Mouse (Mus musculus) frontal cortex, postnatal 36 days (tissue): Measurements from ENCODE around the gene Notch4.

Experiments used
- DNase-seq, 2 experiments: peaks; one replicate each; pipeline ENCODE4 v3.0.0; 2022; ENCODE audit warnings: low spot score in 2 of 2

Notch4 gene

DNA sequence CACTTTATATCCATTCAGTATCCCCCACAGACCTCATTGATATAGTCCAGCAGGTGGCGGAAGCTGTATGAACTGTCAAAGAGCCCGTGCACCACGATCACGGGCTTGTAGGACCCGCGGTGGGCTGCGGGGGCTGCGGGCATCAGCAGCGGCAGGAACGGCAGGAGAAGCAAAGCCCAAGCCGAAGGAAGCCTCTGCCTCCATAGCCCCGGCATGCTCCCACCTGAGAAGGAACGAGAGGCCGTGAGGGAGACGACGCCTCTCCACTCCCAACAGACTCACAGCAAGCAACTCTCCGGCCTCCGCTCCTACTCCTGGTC lies 62.7 kb downstream of the Notch4 start:
- DNase-seq: no peak

DNA sequence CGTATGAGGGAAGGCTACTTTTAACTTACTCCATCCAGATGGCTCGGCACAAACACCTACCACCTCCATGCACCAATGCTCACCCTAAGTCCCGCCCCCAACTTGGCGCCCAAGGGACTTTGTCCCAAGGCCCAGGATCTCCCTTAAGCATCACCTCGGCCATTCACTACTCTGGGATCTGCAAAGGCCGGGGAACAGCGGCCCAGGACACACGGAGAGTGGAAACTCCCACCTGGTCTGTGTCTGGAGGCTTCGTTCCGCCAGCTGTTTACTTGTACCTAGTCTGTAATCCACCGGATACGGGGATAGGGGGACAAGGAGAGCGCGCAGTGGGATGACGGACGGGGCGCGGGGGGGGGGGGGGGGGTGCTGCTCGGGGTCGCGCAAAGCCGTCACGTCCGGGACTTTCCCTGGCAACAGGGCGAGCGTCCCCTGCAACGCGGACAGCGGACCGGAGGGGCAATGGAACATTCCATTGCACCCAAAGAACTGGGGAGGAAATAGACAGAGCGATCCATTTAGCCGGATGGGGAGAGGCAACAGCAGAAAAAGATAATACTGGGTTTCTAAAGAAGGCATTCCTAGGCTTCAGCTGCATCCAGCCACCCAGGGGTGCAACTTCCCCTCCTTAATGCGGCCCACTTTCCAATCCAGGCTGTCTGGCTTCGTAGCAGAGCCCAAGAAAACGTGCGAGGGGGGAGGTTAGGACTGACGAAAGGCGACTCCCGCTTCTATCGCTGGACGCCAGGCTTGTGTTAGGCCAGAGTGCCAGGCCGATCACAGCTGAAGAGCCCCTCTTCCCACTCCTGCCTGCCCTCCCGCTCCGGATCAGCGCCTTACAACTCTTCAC lies 63.2 kb downstream of the Notch4 start:
- DNase-seq: peak; percentile 85 to 88

DNA sequence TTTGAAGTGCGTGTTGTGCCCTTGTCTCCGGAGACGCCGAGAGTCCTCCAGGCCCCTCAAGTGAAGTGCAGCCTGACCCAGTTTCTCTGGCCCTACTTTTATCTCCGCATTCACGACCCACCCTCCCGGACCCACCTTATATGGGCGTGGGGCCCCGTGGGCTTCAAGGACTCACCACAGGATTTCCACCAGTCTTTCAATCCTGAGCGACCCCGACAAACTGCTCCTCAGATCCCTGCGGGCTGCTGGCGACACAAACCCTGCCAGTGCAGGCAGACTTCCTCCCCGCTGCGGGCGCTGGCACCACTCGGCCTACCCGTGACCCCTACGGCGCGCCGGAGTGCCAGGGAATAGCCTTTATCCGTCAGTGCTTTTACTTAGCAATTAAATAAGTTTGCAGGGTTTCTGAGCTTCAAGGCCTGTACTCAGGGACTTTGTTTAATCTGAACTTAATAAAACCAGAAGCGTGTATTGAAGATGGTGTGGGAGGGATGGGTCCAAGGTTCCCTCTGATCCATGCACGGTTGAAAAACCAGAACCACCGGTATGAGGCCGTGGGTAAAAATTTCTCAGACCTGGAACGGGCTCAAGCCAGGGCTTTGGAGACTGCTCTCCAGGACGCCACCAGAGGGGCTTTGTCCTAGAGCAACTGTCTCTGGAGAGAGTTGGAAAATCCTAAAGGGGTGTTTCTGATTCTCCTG lies 64.0 kb downstream of the Notch4 start, which contains the start of gene Ppt2:
Gene Ppt2, minus strand, starts transcription at position 568 of the 701 bp plus-strand sequence.
- DNase-seq: no peak

DNA sequence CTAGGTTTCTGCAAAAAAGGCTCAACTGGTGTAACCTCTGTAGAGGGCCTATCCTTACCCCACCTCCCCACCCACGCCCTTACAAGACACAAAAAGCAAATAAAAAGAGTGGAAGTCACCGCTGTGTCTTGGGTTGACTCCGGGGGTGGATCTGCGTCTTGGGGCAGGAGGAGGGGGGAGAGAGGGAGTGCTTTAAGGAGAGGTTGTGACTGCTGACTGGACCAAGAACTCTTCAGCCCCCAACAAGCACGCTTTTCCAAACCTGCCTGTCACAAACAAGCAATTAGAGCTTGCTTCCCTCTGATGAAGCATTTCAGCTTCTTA lies 64.5 kb downstream of the Notch4 start:
- DNase-seq: no peak

DNA sequence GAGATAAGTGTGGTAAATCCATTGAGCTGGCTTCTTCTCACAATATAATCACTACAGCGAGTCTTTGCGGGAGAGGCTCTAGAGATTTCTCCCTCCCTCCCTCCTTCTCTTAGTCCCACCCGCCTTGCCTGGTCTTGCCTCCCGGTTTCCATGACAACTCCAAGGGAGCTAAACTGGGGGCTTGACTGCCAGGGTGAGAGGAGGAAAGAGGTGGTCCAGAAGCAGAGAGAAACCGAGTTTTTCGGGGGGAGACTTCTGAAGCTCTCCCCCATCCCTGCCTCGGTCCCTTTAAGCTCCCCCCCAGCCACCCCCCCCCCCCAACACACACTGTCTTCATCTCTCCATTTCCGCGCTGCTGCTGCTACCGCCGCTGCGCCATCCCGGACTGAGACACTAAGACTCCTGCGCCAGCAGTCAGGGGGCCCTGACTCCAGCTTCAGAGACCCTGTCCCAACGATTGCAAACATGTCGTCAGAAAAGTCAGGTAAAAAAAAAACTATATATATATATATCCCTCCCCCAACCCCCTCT lies 65.2 kb downstream of the Notch4 start, which contains the start of gene Prrt1:
Gene Prrt1, plus strand, starts transcription at position 313 of the 531 bp plus-strand sequence.
- peak; percentile 68 to 71 for DNase-seq

DNA sequence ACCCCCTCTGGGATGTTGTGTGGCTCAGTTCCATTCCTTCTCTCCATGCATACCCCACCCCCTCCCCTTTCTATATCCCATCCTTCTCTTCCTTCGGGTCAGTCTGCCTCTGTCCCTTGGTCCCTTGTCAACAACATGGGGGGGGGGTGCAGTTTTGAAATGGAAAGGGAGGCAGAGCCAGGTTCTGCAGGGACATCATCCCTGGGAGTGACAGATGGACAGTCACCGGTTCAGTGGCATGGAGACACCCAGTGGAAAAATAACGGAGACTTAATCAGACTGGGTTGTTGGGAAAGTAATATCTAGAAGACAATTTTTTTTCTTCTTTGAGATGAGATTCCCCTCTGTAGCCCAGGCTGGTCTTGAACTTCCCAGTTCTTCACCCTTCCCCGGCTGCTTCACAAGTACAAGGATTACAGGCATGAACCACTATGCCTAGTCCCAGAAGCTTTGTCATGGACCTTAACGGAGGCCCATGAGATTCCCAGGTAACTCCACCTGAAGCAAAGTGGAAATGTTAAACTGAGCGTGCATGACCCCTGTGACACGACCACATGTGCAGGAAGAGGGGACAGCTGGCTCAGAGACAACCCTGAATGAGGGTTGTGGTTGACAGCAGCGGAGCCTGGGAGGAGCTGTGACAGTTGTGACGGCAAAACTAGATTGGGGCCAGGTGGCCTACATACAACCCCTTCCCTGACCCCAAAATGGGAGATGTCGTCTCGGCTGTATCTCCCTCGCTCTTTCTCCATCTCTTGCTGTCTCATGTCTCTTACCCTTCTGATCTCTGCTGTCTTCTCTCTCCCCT lies 65.9 kb downstream of the Notch4 start:
- no peak for DNase-seq

DNA sequence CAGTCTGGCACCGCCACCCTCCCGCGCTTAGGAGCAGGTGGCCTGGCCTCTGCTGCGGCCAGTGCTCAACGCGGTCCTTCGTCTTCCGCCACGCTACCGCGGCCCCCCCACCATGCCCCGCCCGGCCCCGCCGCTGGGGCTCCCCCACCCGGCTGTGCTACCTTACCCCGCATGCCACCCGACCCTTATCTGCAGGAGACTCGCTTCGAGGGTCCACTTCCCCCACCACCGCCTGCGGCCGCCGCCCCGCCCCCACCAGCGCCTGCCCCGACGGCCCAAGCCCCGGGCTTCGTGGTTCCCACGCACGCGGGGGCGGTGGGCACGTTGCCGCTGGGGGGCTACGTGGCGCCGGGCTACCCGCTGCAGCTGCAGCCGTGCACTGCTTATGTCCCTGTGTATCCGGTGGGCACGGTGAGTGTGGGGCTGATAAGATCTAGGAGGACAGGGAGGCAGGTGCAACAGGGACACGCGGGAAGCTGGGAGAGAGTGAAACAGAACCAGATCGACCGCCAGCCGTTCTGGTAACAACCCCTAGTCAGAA lies 66.8 kb downstream of the Notch4 start:
- no peak for DNase-seq

DNA sequence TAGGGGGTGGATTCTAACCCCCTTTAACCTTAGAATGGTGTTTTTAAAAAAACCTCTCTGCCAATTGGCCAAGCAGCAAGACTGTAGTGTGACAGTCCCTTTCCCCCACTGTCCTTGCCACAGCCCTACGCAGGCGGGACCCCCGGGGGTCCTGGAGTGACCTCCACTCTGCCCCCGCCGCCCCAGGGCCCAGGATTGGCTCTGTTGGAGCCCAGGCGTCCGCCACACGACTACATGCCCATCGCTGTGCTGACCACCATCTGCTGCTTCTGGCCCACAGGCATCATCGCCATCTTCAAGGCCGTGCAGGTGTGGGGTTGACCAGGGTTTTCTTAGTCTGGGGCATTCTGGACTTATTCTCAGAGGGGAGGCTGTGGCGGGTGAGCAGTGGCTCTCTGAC lies 67.6 kb downstream of the Notch4 start:
- DNase-seq: no peak

DNA sequence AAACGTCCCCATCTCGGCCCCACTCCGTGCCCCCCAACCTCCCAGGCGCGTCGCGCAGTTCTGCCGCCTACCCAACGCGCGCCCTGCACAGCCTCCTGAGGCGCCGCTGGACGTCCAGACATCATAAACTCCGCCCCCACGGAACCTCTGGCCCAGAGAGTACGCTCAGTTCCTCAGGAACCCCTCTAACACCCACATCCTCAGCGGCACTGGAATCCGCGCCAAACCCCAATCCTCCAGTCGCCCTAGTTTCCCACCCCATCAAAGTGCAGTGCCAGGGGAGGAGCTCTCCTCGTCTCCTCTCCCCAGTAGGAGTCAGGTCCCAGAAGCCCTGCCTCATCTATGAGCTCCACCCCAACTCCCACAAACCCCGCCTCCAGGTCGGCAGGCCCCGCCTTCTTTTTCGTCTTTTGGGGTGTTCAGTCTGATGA lies 68.2 kb downstream of the Notch4 start:
- peak; percentile 86 to 90 for DNase-seq

DNA sequence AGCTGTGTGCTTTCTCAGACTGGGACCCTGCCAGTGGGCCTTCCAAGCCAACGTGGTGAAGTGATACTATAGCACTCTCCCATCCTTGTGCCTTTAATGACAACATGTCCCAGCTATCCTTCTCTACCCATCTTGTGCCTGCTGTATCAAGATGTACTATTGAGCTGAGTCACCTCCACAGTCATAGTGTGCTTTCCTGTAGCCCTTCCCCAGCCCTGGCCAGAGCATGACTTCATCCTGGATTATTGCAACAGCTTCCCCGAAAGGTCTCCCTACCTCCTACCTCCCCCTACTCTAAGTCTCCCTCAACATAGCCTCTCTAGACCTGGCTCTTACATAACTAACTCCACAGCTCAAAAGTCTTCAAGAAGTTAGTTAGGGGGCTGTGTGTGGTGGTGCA lies 71.6 kb downstream of the Notch4 start:
- no peak for DNase-seq

DNA sequence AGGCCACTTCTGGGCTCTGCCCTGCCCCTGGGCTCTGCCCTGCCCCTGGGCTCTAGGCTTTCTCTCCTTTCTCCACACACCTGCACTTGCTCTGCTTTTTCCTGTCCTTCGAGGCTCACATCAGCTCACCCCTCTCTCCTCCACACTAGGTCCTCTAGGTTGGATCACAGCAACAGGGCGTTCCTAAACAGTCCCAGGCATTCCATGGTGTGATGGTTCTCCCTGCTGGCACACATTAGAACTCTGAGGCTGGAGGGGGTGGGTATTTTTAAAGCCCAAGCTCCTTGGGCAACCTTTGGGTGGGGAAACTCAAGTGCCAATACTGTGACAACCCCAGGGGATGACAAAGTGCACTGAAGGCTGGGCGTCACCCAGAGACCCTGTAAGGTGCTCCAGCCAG lies 73.4 kb downstream of the Notch4 start:
- no peak for DNase-seq
